Mouse (Mus musculus): ENCODE measurements at regions not wholly inside any gene's neighbourhood (a gene's known extent, or its start where the extent isn't known, plus 50 kb on each side); places are given as distances from the start of the nearest gene placed in this dataset.

DNA sequence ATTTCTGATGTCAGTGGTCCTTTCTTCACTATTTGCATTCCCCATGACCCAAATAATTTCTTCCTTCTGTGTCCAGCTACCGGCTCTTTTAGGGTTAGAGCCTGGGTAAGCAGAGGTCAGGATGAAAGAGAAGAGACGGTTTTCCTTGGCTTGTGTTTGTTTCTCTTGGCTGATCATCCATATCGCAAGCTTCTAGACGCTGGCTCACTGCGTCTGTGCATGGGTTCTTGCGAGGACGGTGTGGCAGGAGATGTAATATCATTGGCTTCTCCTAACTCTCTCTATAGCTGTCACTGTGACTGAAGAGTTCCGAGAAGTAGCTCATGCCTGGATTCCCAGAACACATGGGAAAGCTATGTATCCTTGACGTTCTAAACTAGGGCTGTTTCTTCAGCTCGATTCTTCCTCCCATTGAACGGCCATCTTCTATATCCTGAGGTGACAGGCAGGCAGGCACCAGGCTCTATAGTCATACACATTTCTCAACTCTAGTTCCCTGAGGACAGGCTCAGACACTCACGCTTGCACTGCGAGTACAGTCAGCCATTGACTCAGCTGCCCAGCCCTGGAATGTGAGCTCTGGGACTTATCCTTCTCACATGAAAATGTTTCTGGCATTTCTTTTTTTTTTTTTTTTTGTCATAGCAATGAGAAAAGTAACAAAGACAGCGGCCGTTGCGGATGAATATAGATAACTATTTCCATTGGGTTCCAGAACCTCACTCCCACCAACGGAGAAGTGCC is 85.0 kb downstream of the Bach1 start:
- peak; percentile 55 for DNase-seq

DNA sequence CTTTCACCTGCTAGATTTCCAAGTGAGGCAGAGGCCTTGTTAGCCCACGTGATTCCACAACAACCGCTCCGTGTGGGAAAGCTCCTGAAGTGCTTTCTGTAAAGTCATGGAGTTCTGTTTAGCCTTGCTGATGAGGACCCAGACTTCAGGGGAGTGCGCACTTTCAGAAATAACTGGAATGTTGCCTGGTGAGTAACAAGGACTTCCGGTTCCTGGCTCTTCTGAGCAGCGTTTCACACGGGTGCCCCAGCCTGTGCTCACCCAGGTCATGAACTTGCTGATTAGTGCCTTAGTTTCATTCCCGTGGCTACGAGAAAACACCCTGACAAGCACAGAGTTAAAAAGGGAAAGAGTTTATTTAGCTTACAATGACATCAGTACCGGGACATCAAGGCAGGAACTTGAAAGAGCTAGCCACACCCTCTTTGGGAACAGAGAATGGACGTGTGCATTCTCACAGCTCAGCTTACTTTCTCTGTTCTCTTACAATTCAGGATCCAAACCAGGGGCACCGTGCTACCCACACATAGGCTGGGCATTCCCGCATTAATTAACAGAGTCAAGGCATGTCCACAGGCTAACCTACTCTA is 85.8 kb downstream of the Bach1 start:
- peak; percentile 41 for DNase-seq

- no peak for DNase-seq
Observed at GRCm38 (mm10) chr16:87789539-87789938, 90.8 kb downstream of the Bach1 start.

DNA sequence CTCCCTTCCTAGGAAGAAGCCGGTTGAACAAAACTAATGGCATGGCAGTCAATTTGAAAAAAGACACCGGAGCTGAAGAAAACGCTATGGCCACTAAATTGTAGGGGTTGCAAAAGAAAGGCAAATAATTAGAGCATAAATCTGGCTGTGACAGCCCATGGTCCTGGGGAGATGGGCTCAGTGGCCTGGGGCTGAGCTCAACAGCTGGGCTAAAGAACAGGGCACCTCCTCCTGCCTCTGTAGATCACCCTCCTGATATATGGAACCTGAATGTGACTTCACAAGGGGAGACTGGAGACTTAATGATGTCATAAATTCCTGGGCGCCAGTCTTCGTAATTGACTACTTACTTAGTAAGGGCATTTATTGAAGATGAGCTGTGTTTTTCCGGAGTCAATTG is 91.2 kb downstream of the Bach1 start:
- no peak for DNase-seq

GRCm38 (mm10) chr16:87796514-87797248 is 97.9 kb downstream of the Bach1 start:
- peak; percentile 77 for DNase-seq

- no peak for DNase-seq
Observed at GRCm38 (mm10) chr16:87802317-87802716, 103.6 kb downstream of the Bach1 start.

GRCm38 (mm10) chr16:87817590-87817989 is 118.8 kb downstream of the Bach1 start:
- no peak for DNase-seq

GRCm38 (mm10) chr16:87834296-87834695 is 135.6 kb downstream of the Bach1 start:
- DNase-seq = no peak

- peak; percentile 78 for DNase-seq
Observed at GRCm38 (mm10) chr16:87840949-87841546, 142.3 kb downstream of the Bach1 start.
